Comparison of ENCODE assay signal across 39 mouse cellular contexts in genomic region chr17:46884766-46885165, GRCm38 (mm10). TPM values are rescaled to one million over a fixed set of nuclear protein-coding genes. Genes with fewer than 3 reads are reported as not detected.
"Had no signal": no experiment of that assay in that cellular context is flagged by ENCODE, and none has a peak within 500 bp of the region (broad histone marks: within the 10 kb centered on the region; RNA-seq: fewer than 3 reads in every experiment).

No protein-coding gene starts in this region.

- H3K4me2 ChIP-seq: embryonic facial prominence, embryonic 12.5 days; embryonic facial prominence, embryonic 13.5 days; embryonic facial prominence, embryonic 15.5 days; forebrain, embryonic 12.5 days; forebrain, embryonic 13.5 days; forebrain, embryonic 15.5 days had no signal

- H3K4me3 ChIP-seq: embryonic facial prominence, embryonic 10.5 days; embryonic facial prominence, embryonic 12.5 days; embryonic facial prominence, embryonic 13.5 days; embryonic facial prominence, embryonic 15.5 days; erythroblast, embryonic 14.5 days; forebrain, embryonic 10.5 days; forebrain, embryonic 12.5 days; forebrain, embryonic 13.5 days; forebrain, embryonic 15.5 days; gastrocnemius, adult 2 months had no signal

- H3K27ac ChIP-seq: embryonic facial prominence, embryonic 10.5 days; embryonic facial prominence, embryonic 12.5 days; embryonic facial prominence, embryonic 13.5 days; embryonic facial prominence, embryonic 15.5 days; forebrain, embryonic 10.5 days; forebrain, embryonic 12.5 days; forebrain, embryonic 13.5 days; forebrain, embryonic 15.5 days; gastrocnemius, adult 2 months had no signal

- H3K9ac ChIP-seq: embryonic facial prominence, embryonic 12.5 days; embryonic facial prominence, embryonic 13.5 days; embryonic facial prominence, embryonic 15.5 days; forebrain, embryonic 12.5 days; forebrain, embryonic 13.5 days; forebrain, embryonic 15.5 days; forebrain, postnatal 0 days had no signal

- H3K36me3 ChIP-seq: embryonic facial prominence, embryonic 10.5 days; embryonic facial prominence, embryonic 12.5 days; embryonic facial prominence, embryonic 13.5 days; embryonic facial prominence, embryonic 15.5 days; forebrain, embryonic 10.5 days; forebrain, embryonic 12.5 days; forebrain, embryonic 15.5 days had no signal

- DNase-seq: cerebellum, adult 2 months; cerebellum, adult 8-10 months; cerebellum, adult 9-10 months; cerebellum, adult 9-11 months; cerebellum, postnatal 10 days; cerebellum, postnatal 14 days; cerebellum, postnatal 25 days; cerebellum, postnatal 36 days; embryo, embryonic 11 days; forebrain, postnatal 0 days; gastrocnemius, adult 2 months; gastrocnemius, postnatal 10 days; gastrocnemius, postnatal 14 days; gastrocnemius, postnatal 25 days; gastrocnemius, postnatal 36 days; heart, adult 11 months; heart, adult 18-20 months had no signal

- H3K9me3 ChIP-seq: embryonic facial prominence, embryonic 10.5 days; embryonic facial prominence, embryonic 12.5 days; embryonic facial prominence, embryonic 13.5 days; embryonic facial prominence, embryonic 15.5 days; forebrain, embryonic 10.5 days; forebrain, embryonic 12.5 days; forebrain, embryonic 13.5 days; forebrain, embryonic 15.5 days had no signal

- H3K27me3 ChIP-seq: embryonic facial prominence, embryonic 12.5 days; embryonic facial prominence, embryonic 13.5 days; embryonic facial prominence, embryonic 15.5 days; forebrain, embryonic 12.5 days; forebrain, embryonic 13.5 days; forebrain, embryonic 15.5 days had no signal

- ATAC-seq: forebrain, embryonic 13.5 days; forebrain, embryonic 14.5 days; forebrain, embryonic 15.5 days; forebrain, embryonic 16.5 days; forebrain, postnatal 0 days had no signal

RNA-seq across cellular contexts. Expression of gene Prph2, which starts 25.5 kb away (rescaled TPM):
- total RNA-seq: common myeloid progenitor, adult 5-6 weeks; gastrocnemius, adult 18-20 months; gastrocnemius, adult 2 months; gastrocnemius, adult 8-10 months; gastrocnemius, postnatal 10 days; gastrocnemius, postnatal 14 days; gastrocnemius, postnatal 25 days; gastrocnemius, postnatal 36 days; gastrocnemius, postnatal 4 days; granulocyte monocyte progenitor cell, adult 5-6 weeks; heart, adult 18-20 months had no signal
- polyA plus RNA-seq: cerebellum, adult 2 months; cortical plate, adult 2 months; embryonic facial prominence, embryonic 10.5 days; embryonic facial prominence, embryonic 11.5 days; embryonic facial prominence, embryonic 13.5 days; embryonic facial prominence, embryonic 14.5 days; embryonic facial prominence, embryonic 15.5 days; erythroblast, embryonic 14.5 days; forebrain, embryonic 10.5 days; forebrain, embryonic 11.5 days; forebrain, embryonic 12.5 days; forebrain, embryonic 13.5 days; forebrain, embryonic 14.5 days; forebrain, embryonic 15.5 days; forebrain, embryonic 16.5 days; forebrain, postnatal 0 days; frontal cortex, adult 2 months; gonadal fat pad, adult 2 months had no signal
